Mouse (Mus musculus) cerebellum, adult (tissue): ENCODE measurements around the gene Lmo4.

Experiments used
- ATAC-seq: cut with Nextera tagmentation; 2 replicates; pipeline ENCODE4 v1.9.2; 2017; ENCODE audit warnings: mild to moderate bottlenecking, moderate library complexity, mixed read lengths; ENCODE audit not compliant: insufficient number of reproducible peaks, low FRiP score, low TSS enrichment

The Lmo4 gene

GRCm38 (mm10) chr3:144204413-144205311, at the start of gene Lmo4:
Gene Lmo4, minus strand, starts transcription at chr3:144205220.
- peak; percentile 9 for ATAC-seq

- no peak for ATAC-seq
Observed at GRCm38 (mm10) chr3:144254281-144254680, 49.3 kb upstream of the Lmo4 start.

GRCm38 (mm10) chr3:144253018-144253417, 48.0 kb upstream of the Lmo4 start:
- ATAC-seq = no peak

GRCm38 (mm10) chr3:144252109-144252508, 47.1 kb upstream of the Lmo4 start:
- ATAC-seq = no peak

DNA sequence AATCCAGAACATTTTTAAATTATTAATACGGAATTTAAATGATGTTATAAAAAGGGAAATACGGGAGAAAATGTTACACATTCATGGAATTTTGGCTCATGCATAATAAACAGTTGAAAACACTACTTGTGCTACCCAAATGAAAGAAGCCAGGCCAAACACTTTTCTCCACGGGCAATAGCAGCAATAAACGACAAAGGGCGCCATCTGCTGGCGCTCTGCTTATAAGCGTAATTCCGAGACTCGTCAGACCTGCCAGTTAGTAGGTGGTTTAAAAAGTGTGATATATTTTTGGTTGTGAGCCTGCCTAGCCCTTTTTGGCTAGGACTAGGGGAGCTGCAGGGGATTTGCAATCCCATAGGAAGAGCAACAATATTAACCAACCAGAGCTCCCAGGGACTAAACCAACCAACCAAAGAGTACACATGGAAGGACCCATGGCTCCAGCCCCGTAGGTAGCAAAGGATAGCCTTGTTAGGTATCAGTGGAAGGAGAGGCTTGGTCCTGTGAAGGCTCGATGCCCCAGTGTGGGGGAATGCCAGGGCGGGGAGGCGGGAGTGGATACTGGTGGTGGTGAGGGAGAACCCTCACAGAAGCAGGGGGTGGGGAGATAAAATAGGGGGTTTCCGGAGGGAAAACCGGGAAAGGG, 37.1 kb upstream of the Lmo4 start:
- ATAC-seq = peak; percentile 71; the same call in 1 of the 2 replicates

GRCm38 (mm10) chr3:144241161-144241560, 36.1 kb upstream of the Lmo4 start:
- no peak for ATAC-seq

DNA sequence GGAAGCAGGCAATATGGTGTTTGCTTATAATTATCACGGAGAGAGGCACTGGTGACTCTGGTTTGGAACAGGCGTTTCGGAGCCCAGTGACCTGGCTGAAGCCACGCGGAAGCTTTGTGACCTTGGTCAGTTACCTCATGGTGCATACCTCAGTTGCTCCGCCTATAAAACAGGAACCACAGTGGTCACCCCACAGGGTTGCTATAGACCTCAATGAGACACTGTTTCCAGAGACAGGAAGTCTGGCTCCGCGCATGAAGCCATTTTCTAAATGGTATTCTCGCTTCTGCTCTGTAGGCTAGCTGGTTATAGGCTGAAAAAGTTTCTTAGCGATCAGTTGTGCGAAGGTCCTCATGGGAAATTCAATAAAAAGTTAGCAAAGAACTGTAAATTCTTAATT, 33.5 kb upstream of the Lmo4 start:
- ATAC-seq = no peak

DNA sequence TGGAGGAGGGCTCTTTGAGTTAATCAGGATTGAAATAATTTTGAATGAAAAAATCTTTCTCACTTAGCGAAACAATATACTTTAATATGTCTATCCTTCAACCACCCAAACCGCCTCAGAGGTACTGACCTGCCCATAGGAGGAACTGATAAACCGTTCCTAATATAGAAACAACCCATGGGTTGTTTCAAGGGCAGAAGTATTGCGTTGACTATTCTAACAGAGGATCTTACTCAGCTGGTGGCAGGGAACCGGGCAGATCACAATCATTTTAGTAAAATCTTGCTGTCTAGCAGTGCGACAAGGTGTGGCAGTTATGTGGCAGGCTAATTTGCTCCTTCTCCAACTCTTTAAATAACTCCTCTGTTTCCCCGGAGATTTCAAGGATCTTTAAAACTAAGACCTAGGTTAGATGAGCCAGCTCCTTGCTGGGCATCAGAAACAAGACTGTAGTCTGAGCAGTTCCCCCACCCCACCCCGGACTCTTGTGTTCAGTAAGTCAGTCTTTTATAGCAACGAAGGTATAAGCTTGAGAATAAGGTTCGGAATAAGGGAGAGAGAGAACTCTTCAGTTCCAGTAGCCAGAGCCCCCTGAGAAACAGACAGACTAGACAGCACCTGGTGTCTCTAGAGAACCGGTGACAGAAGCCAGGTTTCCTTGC, 27.5 kb upstream of the Lmo4 start:
- no peak for ATAC-seq

- no peak for ATAC-seq
Observed at GRCm38 (mm10) chr3:144231931-144232330, 26.9 kb upstream of the Lmo4 start.

DNA sequence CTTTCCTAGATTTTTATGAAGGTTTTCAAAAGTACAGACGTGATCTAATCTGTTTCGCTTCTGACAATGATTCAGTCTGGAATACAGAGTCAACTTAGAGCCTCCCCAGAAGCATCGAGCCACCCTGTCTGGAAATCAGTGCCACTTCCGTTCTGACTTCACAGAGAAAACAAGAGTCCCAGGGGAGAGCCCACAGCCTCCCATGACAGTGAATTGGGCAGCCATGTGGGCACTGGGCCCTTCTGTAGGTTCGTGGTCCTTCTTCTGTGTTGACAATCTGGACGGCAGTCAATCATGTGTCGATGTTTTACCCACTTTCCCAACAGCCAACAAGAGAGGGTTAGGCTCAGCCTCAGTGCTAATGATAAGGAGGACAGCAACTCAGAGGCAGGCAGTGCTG, 26.4 kb upstream of the Lmo4 start:
- ATAC-seq = no peak

GRCm38 (mm10) chr3:144230016-144230415, 25.0 kb upstream of the Lmo4 start:
- ATAC-seq = no peak

DNA sequence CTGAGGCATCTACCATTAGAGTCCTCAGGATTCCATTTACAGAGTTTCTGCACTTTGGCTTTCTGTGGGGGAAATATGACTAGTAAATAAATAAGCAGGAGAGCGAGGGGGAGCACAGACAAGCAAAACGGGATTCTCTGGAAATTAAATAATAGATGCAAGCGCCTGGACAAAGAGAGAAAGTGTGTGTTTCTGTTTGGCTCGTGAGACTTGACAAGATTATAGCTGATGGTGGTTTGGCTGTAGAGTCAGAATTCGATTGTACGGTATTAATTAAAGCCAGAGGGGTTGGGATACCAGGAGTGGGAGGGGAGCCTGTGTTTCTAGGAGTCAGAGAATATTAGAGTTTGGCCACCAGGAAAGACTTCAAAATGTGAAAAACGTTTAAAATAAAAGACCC, 24.3 kb upstream of the Lmo4 start:
- ATAC-seq = no peak

GRCm38 (mm10) chr3:144225456-144226240, 20.6 kb upstream of the Lmo4 start:
- no peak for ATAC-seq

GRCm38 (mm10) chr3:144224594-144224993, 19.6 kb upstream of the Lmo4 start:
- no peak for ATAC-seq

DNA sequence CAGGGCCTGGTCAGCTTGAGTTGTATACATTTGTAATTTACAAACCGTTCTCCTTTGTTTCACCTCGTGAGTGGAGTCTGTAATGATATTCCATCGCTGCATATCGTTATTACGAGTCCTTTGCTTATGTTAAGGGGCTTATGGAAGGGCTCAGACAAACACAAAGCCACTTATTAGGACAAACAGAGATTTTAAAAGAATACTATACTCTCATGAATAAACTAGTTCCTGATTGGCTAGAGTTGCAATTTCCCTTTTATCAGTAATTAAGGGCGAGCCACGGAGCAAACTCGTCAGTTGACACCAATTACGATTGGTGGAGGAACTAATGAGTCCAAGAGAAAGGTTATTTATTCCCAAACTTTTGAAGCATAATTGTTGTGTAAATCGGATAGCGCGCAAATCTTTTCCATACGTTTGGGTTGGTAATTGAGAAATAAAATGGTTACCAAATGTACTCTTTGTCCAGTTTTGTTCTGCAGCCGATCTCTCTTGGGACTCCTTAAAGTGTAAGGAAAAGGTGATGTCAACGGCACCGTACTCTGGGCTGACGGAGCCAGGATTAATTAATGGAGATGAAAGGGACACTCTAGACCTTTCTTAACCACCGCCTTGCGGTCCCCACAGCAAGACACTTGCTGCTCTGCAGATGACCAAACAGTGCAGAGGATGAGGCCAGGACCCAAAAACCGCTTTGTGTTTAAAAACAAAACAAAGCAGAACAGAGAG, 18.5 kb upstream of the Lmo4 start:
- no peak for ATAC-seq

DNA sequence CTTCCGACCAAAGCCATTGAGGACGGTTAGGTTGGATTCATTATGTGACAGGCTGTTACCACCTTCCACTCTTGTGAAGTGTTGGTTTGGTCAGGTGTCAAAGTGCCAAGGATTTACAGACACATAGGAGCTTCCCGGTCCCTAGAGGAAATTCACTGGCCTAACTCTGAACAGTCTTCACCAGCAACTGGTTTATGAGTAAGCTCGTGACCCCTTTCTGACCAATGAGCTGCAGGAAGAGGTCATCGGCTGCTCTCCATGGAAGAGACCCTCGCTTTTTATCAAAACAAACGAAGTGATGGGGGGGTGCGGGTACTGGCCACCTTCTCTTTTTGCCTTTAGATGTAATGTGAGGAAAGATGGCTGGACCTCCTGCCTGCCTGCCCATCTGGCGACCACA, 17.4 kb upstream of the Lmo4 start:
- no peak for ATAC-seq

GRCm38 (mm10) chr3:144207498-144207897, 2.5 kb upstream of the Lmo4 start:
- ATAC-seq = peak; percentile 46

- ATAC-seq = no peak
Observed at GRCm38 (mm10) chr3:144206942-144207341, 1.9 kb upstream of the Lmo4 start.

DNA sequence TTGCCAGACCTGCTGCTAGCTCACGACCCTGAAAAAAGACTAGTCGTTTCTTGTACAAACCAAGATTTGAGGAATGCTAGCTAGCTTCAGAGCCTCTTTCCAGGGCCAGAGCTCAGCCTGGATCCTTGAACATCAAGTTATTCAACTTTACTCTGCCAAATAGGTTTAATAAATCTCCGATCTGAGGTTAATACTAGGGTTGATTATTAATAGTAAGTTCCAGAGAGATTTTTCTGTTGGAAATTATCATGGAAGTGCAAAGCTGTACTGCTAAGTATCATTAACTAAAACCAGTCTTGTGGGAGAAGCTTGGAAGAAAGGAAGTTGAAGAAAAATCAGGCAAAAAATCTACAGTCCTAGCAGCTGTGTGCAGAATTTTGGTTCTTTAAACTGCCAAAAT, 1.2 kb upstream of the Lmo4 start:
- ATAC-seq = no peak
